Mouse (Mus musculus): Measurements from ENCODE around the gene Xkr7. TPM values are rescaled to one million over a fixed set of nuclear protein-coding genes. Genes with fewer than 3 reads are reported as not detected.

The Xkr7 gene
- total RNA-seq, 2 experiments from 2014 or later, result 4.3 to 5.7 TPM

- intact Hi-C loops (cut with DNase I), result no loop called here
- DNase-seq (ENCODE audit: low spot score in 2 of 2), result no peak
Observed at GRCm38 (mm10) chr2:153064190-153064970, 32.7 kb downstream of the Xkr7 start.

GRCm38 (mm10) chr2:153065747-153066508 lies 34.3 kb downstream of the Xkr7 start, which contains the start of gene Ccm2l:
Gene Ccm2l (plus strand): TSS chr2:153065955.
- intact Hi-C loops (cut with DNase I), result no loop called here
- DNase-seq (ENCODE audit: low spot score in 2 of 2), result no peak

GRCm38 (mm10) chr2:153066991-153067390 lies 35.3 kb downstream of the Xkr7 start:
- intact Hi-C loops (cut with DNase I), result no loop called here
- no peak for DNase-seq (ENCODE audit: low spot score in 2 of 2)

GRCm38 (mm10) chr2:153070762-153071490 lies 39.3 kb downstream of the Xkr7 start:
- intact Hi-C loops (cut with DNase I), result no loop called here

GRCm38 (mm10) chr2:153071491-153072184 lies 40.0 kb downstream of the Xkr7 start:
- intact Hi-C loops (cut with DNase I), result no loop called here
- DNase-seq (ENCODE audit: low spot score in 2 of 2), result peak; percentile 57 to 78

More at GRCm38 (mm10) chr2:153070762-153071490, 39.3 kb downstream of the Xkr7 start:
- no peak for DNase-seq (ENCODE audit: low spot score in 2 of 2)

GRCm38 (mm10) chr2:153074651-153075050 lies 43.0 kb downstream of the Xkr7 start:
- intact Hi-C loops (cut with DNase I), result no loop called here
- DNase-seq (ENCODE audit: low spot score in 2 of 2), result no peak

GRCm38 (mm10) chr2:153075961-153076360 lies 44.3 kb downstream of the Xkr7 start:
- no peak for DNase-seq (ENCODE audit: low spot score in 2 of 2)
- intact Hi-C loops (cut with DNase I), result no loop called here

- peak; percentile 76 to 87 for DNase-seq (ENCODE audit: low spot score in 2 of 2)
- intact Hi-C loops (cut with DNase I), result loop anchor here (5.0 kb wide), 2 partner anchors 41 to 61 kb away; no protein-coding TSS in a partner anchor
Observed at GRCm38 (mm10) chr2:153080841-153081523, 49.3 kb downstream of the Xkr7 start.

- intact Hi-C loops (cut with DNase I), result loop anchor here (5.0 kb wide), 2 partner anchors 40 to 60 kb away; no protein-coding TSS in a partner anchor
- no peak for DNase-seq (ENCODE audit: low spot score in 2 of 2)
Observed at GRCm38 (mm10) chr2:153081866-153082265, 50.2 kb downstream of the Xkr7 start.

GRCm38 (mm10) chr2:153083275-153083674 lies 51.6 kb downstream of the Xkr7 start:
- DNase-seq (ENCODE audit: low spot score in 2 of 2), result no peak
- intact Hi-C loops (cut with DNase I), result loop anchor here (5.0 kb wide), 2 partner anchors 39 to 59 kb away; no protein-coding TSS in a partner anchor

GRCm38 (mm10) chr2:153083824-153084223 lies 52.2 kb downstream of the Xkr7 start:
- intact Hi-C loops (cut with DNase I), result loop anchor here (5.0 kb wide), 2 partner anchors 38 to 58 kb away; no protein-coding TSS in a partner anchor
- no peak for DNase-seq (ENCODE audit: low spot score in 2 of 2)

GRCm38 (mm10) chr2:153084261-153084976 lies 52.8 kb downstream of the Xkr7 start:
- intact Hi-C loops (cut with DNase I), result loop anchor here (5.0 kb wide), 2 partner anchors 38 to 58 kb away; no protein-coding TSS in a partner anchor
- no peak for DNase-seq (ENCODE audit: low spot score in 2 of 2)

GRCm38 (mm10) chr2:153085556-153085955 lies 53.9 kb downstream of the Xkr7 start:
- intact Hi-C loops (cut with DNase I), result no loop called here
- no peak for DNase-seq (ENCODE audit: low spot score in 2 of 2)

- intact Hi-C loops (cut with DNase I), result no loop called here
- no peak for DNase-seq (ENCODE audit: low spot score in 2 of 2)
Observed at GRCm38 (mm10) chr2:153086166-153086565, 54.5 kb downstream of the Xkr7 start.

- DNase-seq (ENCODE audit: low spot score in 2 of 2), result peak in 1 of 2 experiments; percentile 44
- intact Hi-C loops (cut with DNase I), result no loop called here
Observed at GRCm38 (mm10) chr2:153087091-153087490, 55.4 kb downstream of the Xkr7 start.

GRCm38 (mm10) chr2:153089316-153089715 lies 57.7 kb downstream of the Xkr7 start:
- intact Hi-C loops (cut with DNase I), result no loop called here
- DNase-seq (ENCODE audit: low spot score in 2 of 2), result no peak

GRCm38 (mm10) chr2:153090551-153091165 lies 59.0 kb downstream of the Xkr7 start:
- DNase-seq (ENCODE audit: low spot score in 2 of 2), result peak in 1 of 2 experiments; percentile 25

More at GRCm38 (mm10) chr2:153090551-153091165, 59.0 kb downstream of the Xkr7 start:
- intact Hi-C loops (cut with DNase I), result no loop called here
